ENCODE assay signal across 9 mouse cellular contexts in the genomic region with DNA sequence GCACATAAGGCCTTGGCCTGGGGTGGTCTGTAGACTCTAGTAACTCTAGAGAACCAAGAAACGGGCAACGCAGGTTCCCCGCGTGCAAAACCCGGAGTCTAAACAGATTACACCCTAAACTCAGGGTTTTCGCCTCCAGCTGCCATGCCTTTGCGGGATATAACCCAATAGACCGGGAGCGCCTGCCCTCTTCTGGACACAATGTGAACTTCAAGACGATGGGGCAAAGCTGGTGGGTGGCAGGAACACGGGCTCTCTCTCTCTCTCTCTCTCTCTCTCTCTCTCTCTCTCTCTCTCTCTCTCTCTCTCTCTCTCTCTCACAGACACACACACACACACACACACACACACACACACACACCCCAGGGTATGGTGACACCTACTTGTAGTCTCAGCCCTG. TPM values are rescaled to one million over a fixed set of nuclear protein-coding genes. Genes with fewer than 3 reads are reported as not detected.
A peak's percentile ranks its signal among the peaks of the same experiment; 100 is the strongest.
DNase-seq lines count a peak whose midpoint lies in the region; ATAC-seq and TF ChIP-seq lines count a peak whose summit lies in the region.
"Had no signal": no experiment of that assay in that cellular context is flagged by ENCODE, and none has a peak within 500 bp of the region (broad histone marks: within the 10 kb centered on the region; RNA-seq: fewer than 3 reads in every experiment).

No protein-coding gene starts in this region.

- no peak overlapping the region for H3K4me2 ChIP-seq in hindbrain, embryonic 14.5 days (replicated peaks)
- no peak overlapping the region for H3K4me2 ChIP-seq in hindbrain, embryonic 12.5 days (replicated peaks)
- H3K4me2 ChIP-seq in forebrain, postnatal 0 days (ENCODE audit: low read depth): no peak overlapping the region
- H3K4me2 ChIP-seq: embryonic facial prominence, embryonic 12.5 days had no signal

- H3K36me3 ChIP-seq in hindbrain, embryonic 14.5 days (replicated peaks; ENCODE audit: control insufficient read depth, insufficient read depth): no peaks in the 10 kb centered on the region
- H3K36me3 ChIP-seq in hindbrain, embryonic 12.5 days: no peaks in the 10 kb centered on the region
- H3K36me3 ChIP-seq in ES-Bruce4 (ENCODE audit: control insufficient read depth, insufficient read depth, low read length, poor library complexity, severe bottlenecking): no peaks in the 10 kb centered on the region
- H3K36me3 ChIP-seq in forebrain, postnatal 0 days (ENCODE audit: insufficient read depth): no peaks in the 10 kb centered on the region
- H3K36me3 ChIP-seq: embryonic facial prominence, embryonic 12.5 days had no signal

- WGBS in hindbrain, embryonic 14.5 days: under 1% methylated on average over 11 of the region's 11 CpGs
- 0% methylated on average over 11 of the region's 11 CpGs for WGBS in hindbrain, embryonic 12.5 days
- 1% methylated on average over 11 of the region's 11 CpGs for WGBS in forebrain, postnatal 0 days

- TF ChIP-seq CTCF in ES-Bruce4 (IDR thresholded peaks at IDR 0.05; ENCODE audit: low read depth, low read length): peak; percentile 63
- peak; percentile 82 for TF ChIP-seq CTCF in forebrain, postnatal 0 days (IDR thresholded peaks at IDR 0.05; ENCODE audit: low read depth)

- H3K4me1 ChIP-seq in hindbrain, embryonic 14.5 days (replicated peaks; ENCODE audit: control insufficient read depth, insufficient read depth, low read length): no peaks in the 10 kb centered on the region
- H3K4me1 ChIP-seq in hindbrain, embryonic 12.5 days: peaks cover 7% of the 10 kb centered on the region; the same call in 1 of the 2 replicates
- H3K4me1 ChIP-seq in ES-Bruce4 (ENCODE audit: control insufficient read depth, insufficient read depth, low read length): no peaks in the 10 kb centered on the region
- H3K4me1 ChIP-seq in forebrain, postnatal 0 days (ENCODE audit: insufficient read depth): no peaks in the 10 kb centered on the region

- peak; percentile 80 for DNase-seq in hindbrain, embryonic 14.5 days (ENCODE audit: low spot score)
- peak; percentile 66 for DNase-seq in c-Kit-positive CD71-positive TER-119-positive erythroid progenitor cells, embryonic 14.5 days (ENCODE audit: low spot score)
- DNase-seq in forebrain, postnatal 0 days: peak; percentile 80
- peak; percentile 13 for DNase-seq in layer of hippocampus, adult 9-10 months (ENCODE audit: low spot score)
- peak; percentile 59 to 79 for DNase-seq in lung, postnatal 4 days
- peak; percentile 41 to 49 for DNase-seq in spleen, postnatal 36 days (ENCODE audit: low spot score in 2 of 2)

- peaks cover 61% of the 10 kb centered on the region for H3K27me3 ChIP-seq in hindbrain, embryonic 14.5 days (ENCODE audit: control insufficient read depth, insufficient read depth, low read length)
- H3K27me3 ChIP-seq in hindbrain, embryonic 12.5 days: peaks cover 79% of the 10 kb centered on the region
- peaks cover 10% of the 10 kb centered on the region for H3K27me3 ChIP-seq in ES-Bruce4 (ENCODE audit: control insufficient read depth, insufficient read depth, low read length, poor library complexity, severe bottlenecking)
- peaks cover 44% of the 10 kb centered on the region for H3K27me3 ChIP-seq in forebrain, postnatal 0 days (ENCODE audit: insufficient read depth, low read length)

- H3K27ac ChIP-seq in hindbrain, embryonic 14.5 days: no peak overlapping the region
- H3K27ac ChIP-seq in hindbrain, embryonic 12.5 days: no peak overlapping the region
- H3K27ac ChIP-seq in ES-Bruce4 (ENCODE audit: insufficient read depth, low read length): no peak overlapping the region
- no peak overlapping the region for H3K27ac ChIP-seq in forebrain, postnatal 0 days (ENCODE audit: low read depth, low read length)
- H3K27ac ChIP-seq: embryonic facial prominence, embryonic 12.5 days had no signal

- no peaks in the 10 kb centered on the region for H3K9me3 ChIP-seq in hindbrain, embryonic 14.5 days (ENCODE audit: control insufficient read depth, low read length)
- no peaks in the 10 kb centered on the region for H3K9me3 ChIP-seq in hindbrain, embryonic 12.5 days (replicated peaks)
- H3K9me3 ChIP-seq in ES-Bruce4 (replicated peaks; ENCODE audit: control insufficient read depth, insufficient read depth, low read length, poor library complexity, severe bottlenecking): no peaks in the 10 kb centered on the region
- H3K9me3 ChIP-seq in forebrain, postnatal 0 days (ENCODE audit: low read length): no peaks in the 10 kb centered on the region
- H3K9me3 ChIP-seq: embryonic facial prominence, embryonic 12.5 days had no signal

- no peak overlapping the region for H3K9ac ChIP-seq in hindbrain, embryonic 14.5 days
- H3K9ac ChIP-seq in hindbrain, embryonic 12.5 days: no peak overlapping the region
- no peak overlapping the region for H3K9ac ChIP-seq in ES-Bruce4 (ENCODE audit: low read depth, poor library complexity, severe bottlenecking)
- H3K9ac ChIP-seq in forebrain, postnatal 0 days: no peak overlapping the region
- H3K9ac ChIP-seq: embryonic facial prominence, embryonic 12.5 days had no signal

- TF ChIP-seq EP300 in ES-Bruce4 (IDR thresholded peaks at IDR 0.05; ENCODE audit: insufficient read depth, low read depth, low read length): 0 out of 2 replicates have a peak, but pooled peaks have one; percentile 34

- no peak for ATAC-seq in hindbrain, embryonic 14.5 days (ENCODE audit: low FRiP score)
- no peak; the same call in 1 of the 2 replicates for ATAC-seq in hindbrain, embryonic 12.5 days (ENCODE audit: low FRiP score)
- ATAC-seq in forebrain, postnatal 0 days: peak; percentile 63; the same call in 1 of the 2 replicates

- H3K4me3 ChIP-seq in hindbrain, embryonic 14.5 days (replicated peaks; ENCODE audit: low read length): no peak overlapping the region
- no peak overlapping the region for H3K4me3 ChIP-seq in hindbrain, embryonic 12.5 days
- H3K4me3 ChIP-seq in ES-Bruce4 (ENCODE audit: low read depth, low read length): no peak overlapping the region
- no peak overlapping the region for H3K4me3 ChIP-seq in forebrain, postnatal 0 days (ENCODE audit: low read depth, low read length)
- H3K4me3 ChIP-seq: embryonic facial prominence, embryonic 12.5 days had no signal

- TF ChIP-seq POLR2A in ES-Bruce4 (IDR thresholded peaks at IDR 0.05; ENCODE audit: insufficient read depth, low read length): no peak

RNA-seq across cellular contexts. Expression of a gene that starts 11.6 kb away (rescaled TPM):
- 1.5 and 2.3 TPM in 2 replicates for polyA plus RNA-seq in hindbrain, embryonic 14.5 days (2014; fragmentation: Nextera tagmentation; extraction: Ambion mirVana)
- 1.7 and 2.3 TPM in 2 replicates for polyA plus RNA-seq in hindbrain, embryonic 12.5 days (2016; fragmentation: Nextera tagmentation; extraction: Ambion mirVana)
- not detected in 2 replicates for polyA plus RNA-seq in ES-Bruce4 (2011; ENCODE audit: insufficient read depth, insufficient read length, low read depth, missing spikeins)
- total RNA-seq in forebrain, postnatal 0 days (2014; rRNA removed): 0.62 and 1.9 TPM in 2 replicates
- 0.03 and 0.18 TPM in 2 replicates for polyA plus RNA-seq in forebrain, postnatal 0 days (2015; fragmentation: Nextera tagmentation; extraction: Ambion mirVana)

RNA-seq across cellular contexts. Expression of a gene that starts 32.7 kb away (rescaled TPM):
- polyA plus RNA-seq in hindbrain, embryonic 14.5 days (2014; fragmentation: Nextera tagmentation; extraction: Ambion mirVana): 0.87 and 1.1 TPM in 2 replicates
- polyA plus RNA-seq in hindbrain, embryonic 12.5 days (2016; fragmentation: Nextera tagmentation; extraction: Ambion mirVana): 0.93 and 1.1 TPM in 2 replicates
- 1.2 and 1.6 TPM in 2 replicates for polyA plus RNA-seq in ES-Bruce4 (2011; ENCODE audit: insufficient read depth, insufficient read length, low read depth, missing spikeins)
- total RNA-seq in forebrain, postnatal 0 days (2014; rRNA removed): 0.05 and 0.38 TPM in 2 replicates
- 0.16 and 0.46 TPM in 2 replicates for polyA plus RNA-seq in forebrain, postnatal 0 days (2015; fragmentation: Nextera tagmentation; extraction: Ambion mirVana)

RNA-seq across cellular contexts. Expression of a gene that starts 55.1 kb away (rescaled TPM):
- 29.0 and 30.8 TPM in 2 replicates for polyA plus RNA-seq in hindbrain, embryonic 14.5 days (2014; fragmentation: Nextera tagmentation; extraction: Ambion mirVana)
- 33.1 and 33.8 TPM in 2 replicates for polyA plus RNA-seq in hindbrain, embryonic 12.5 days (2016; fragmentation: Nextera tagmentation; extraction: Ambion mirVana)
- polyA plus RNA-seq in ES-Bruce4 (2011; ENCODE audit: insufficient read depth, insufficient read length, low read depth, missing spikeins): 29.5 and 32.8 TPM in 2 replicates
- 40.3 and 41.9 TPM in 2 replicates for total RNA-seq in forebrain, postnatal 0 days (2014; rRNA removed)
- polyA plus RNA-seq in forebrain, postnatal 0 days (2015; fragmentation: Nextera tagmentation; extraction: Ambion mirVana): 27.9 and 30.5 TPM in 2 replicates

Comparison
In these comparisons a context has a peak if more than half of its experiments do, and no peak if none do; other contexts are left out.
1. DNase-seq: peak in every context shown above with its lines; median percentile 80 in hindbrain, embryonic 14.5 days; 80 in forebrain, postnatal 0 days; 69 in lung, postnatal 4 days; 66 in c-Kit-positive CD71-positive TER-119-positive erythroid progenitor cells, embryonic 14.5 days; 45 in spleen, postnatal 36 days; 13 in layer of hippocampus, adult 9-10 months.